Mouse (Mus musculus) Muller cell, postnatal 12 days (primary cell): ENCODE data around the gene Rgp1.

Experiments
- DNase-seq: peaks from one replicate; pipeline ENCODE4 v3.0.0-alpha.2; 2015; ENCODE audit errors: inconsistent ontology term

Gene Rgp1

GRCm38 (mm10) chr4:43561997-43562768 is 16.3 kb upstream of the Rgp1 start, which contains the start of the genes Creb3 and Tln1:
Gene Creb3 (plus strand): TSS chr4:43562332.
Gene Tln1 (minus strand): TSS chr4:43562691.
- peak; percentile 99 for DNase-seq

GRCm38 (mm10) chr4:43562769-43563600 is 15.5 kb upstream of the Rgp1 start:
- DNase-seq = no peak

- no peak for DNase-seq
Observed at GRCm38 (mm10) chr4:43563601-43563875, 15.0 kb upstream of the Rgp1 start.

- peak; percentile 79 for DNase-seq
Observed at GRCm38 (mm10) chr4:43564231-43564630, 14.3 kb upstream of the Rgp1 start.

- DNase-seq = no peak
Observed at GRCm38 (mm10) chr4:43567140-43567539, 11.4 kb upstream of the Rgp1 start.

GRCm38 (mm10) chr4:43571395-43572045 is 7.0 kb upstream of the Rgp1 start:
- DNase-seq = no peak

- no peak for DNase-seq
Observed at GRCm38 (mm10) chr4:43573561-43573960, 5.0 kb upstream of the Rgp1 start.

- DNase-seq = no peak
Observed at GRCm38 (mm10) chr4:43575356-43575755, 3.2 kb upstream of the Rgp1 start.

GRCm38 (mm10) chr4:43577237-43577881 is 1.2 kb upstream of the Rgp1 start:
- DNase-seq = no peak

GRCm38 (mm10) chr4:43579256-43579655 is 741 bp downstream of the Rgp1 start:
- DNase-seq = no peak

GRCm38 (mm10) chr4:43579731-43580130 is 1.2 kb downstream of the Rgp1 start:
- DNase-seq = no peak

GRCm38 (mm10) chr4:43580721-43581120 is 2.2 kb downstream of the Rgp1 start:
- no peak for DNase-seq

GRCm38 (mm10) chr4:43581381-43581780 is 2.9 kb downstream of the Rgp1 start:
- DNase-seq = no peak

GRCm38 (mm10) chr4:43582241-43582640 is 3.7 kb downstream of the Rgp1 start:
- DNase-seq = no peak

- DNase-seq = no peak
Observed at GRCm38 (mm10) chr4:43583421-43583820, 4.9 kb downstream of the Rgp1 start.

- no peak for DNase-seq
Observed at GRCm38 (mm10) chr4:43584444-43585416, 6.2 kb downstream of the Rgp1 start, which contains the start of gene Msmp. Gene Msmp (minus strand): TSS chr4:43584494.

GRCm38 (mm10) chr4:43585682-43586081 is 7.2 kb downstream of the Rgp1 start:
- DNase-seq = no peak

- no peak for DNase-seq
Observed at GRCm38 (mm10) chr4:43586411-43586810, 7.9 kb downstream of the Rgp1 start.

- no peak for DNase-seq
Observed at GRCm38 (mm10) chr4:43587681-43588080, 9.2 kb downstream of the Rgp1 start.

GRCm38 (mm10) chr4:43591543-43591942 is 13.0 kb downstream of the Rgp1 start:
- DNase-seq = no peak

- DNase-seq = no peak
Observed at GRCm38 (mm10) chr4:43591961-43592360, 13.4 kb downstream of the Rgp1 start.
